Mouse (Mus musculus) C2C12 (cell line): ENCODE data around the gene Bbs5.

ENCODE experiments used
- CEBPB ChIP-seq: IDR thresholded peaks from one replicate; pipeline ENCODE4 v1.6.1; 2011; ENCODE audit warnings: low read depth, mild to moderate bottlenecking, control low read depth, moderate library complexity
- CTCF ChIP-seq: IDR thresholded peaks from one replicate; pipeline ENCODE4 v1.5.1; 2011; ENCODE audit not compliant: control insufficient read depth, insufficient read depth, insufficient read length
- FOSL1 ChIP-seq: IDR thresholded peaks from one replicate; pipeline ENCODE4 v1.8.0; 2011; ENCODE audit warnings: mild to moderate bottlenecking, low read length; ENCODE audit not compliant: poor library complexity, insufficient read depth, severe bottlenecking
- MAX ChIP-seq: IDR thresholded peaks from one replicate; pipeline ENCODE4 v1.6.1; 2011; ENCODE audit warnings: mild to moderate bottlenecking, control low read depth
- MYOD1 ChIP-seq: IDR thresholded peaks from one replicate; pipeline ENCODE4 v1.6.1; 2011; ENCODE audit warnings: low read depth; ENCODE audit not compliant: control insufficient read depth, insufficient read length
- MYOG ChIP-seq: IDR thresholded peaks from one replicate; pipeline ENCODE4 v1.6.1; 2011; ENCODE audit not compliant: control insufficient read depth, insufficient read length; ENCODE audit errors: extremely low read depth
- USF1 ChIP-seq: IDR thresholded peaks from one replicate; pipeline ENCODE4 v1.6.1; 2011; ENCODE audit warnings: low read depth, mild to moderate bottlenecking, control low read depth, moderate library complexity

DNA sequence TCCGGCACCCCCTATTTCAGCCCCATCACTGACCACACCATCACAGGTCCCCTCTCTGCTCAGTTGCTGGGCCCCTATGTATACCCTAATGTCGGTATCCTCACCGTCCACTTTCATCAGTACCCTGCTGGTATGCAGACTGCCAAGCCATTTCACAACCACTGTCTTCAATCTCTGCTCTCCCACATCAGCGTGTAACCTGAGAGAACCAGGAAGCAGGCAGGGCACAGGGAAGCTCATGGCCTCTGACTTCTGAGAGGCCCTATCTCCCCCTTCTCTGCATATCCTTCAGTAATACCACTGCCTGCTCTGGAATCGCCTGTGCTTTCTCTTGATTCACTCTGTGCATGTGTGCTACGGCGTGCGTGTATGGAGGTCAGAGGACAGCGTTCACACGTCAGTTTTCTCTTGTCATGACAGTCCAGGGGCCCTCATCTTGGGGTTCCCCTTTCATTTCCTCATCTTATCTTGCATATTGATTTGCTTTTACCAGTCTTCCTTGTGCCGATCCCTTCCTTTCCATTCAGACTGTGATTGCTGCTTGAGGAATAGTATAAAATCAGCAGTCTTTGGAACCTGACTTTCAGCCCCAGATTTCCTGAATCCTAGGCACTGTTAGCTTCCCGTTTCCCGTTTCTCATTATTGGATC is 17.0 kb downstream of the Bbs5 start:
- TF ChIP-seq CTCF, result no peak
- no peak for TF ChIP-seq USF1
- no peak for TF ChIP-seq CEBPB
- no peak for TF ChIP-seq MAX
- TF ChIP-seq MYOD1, result no peak
- no peak for TF ChIP-seq MYOG
- no peak for TF ChIP-seq FOSL1
